Mouse (Mus musculus) gonadal fat pad, adult 2 months (tissue): ENCODE results near the gene Vmn2r4. TPM values are rescaled to one million over a fixed set of nuclear protein-coding genes. Genes with fewer than 3 reads are reported as not detected.
"Not testable (repeated sequence)": the region's sequence is repeated elsewhere in the genome, so short reads cannot be mapped to it uniquely, and the experiment has no call there.

Experiments
- DNase-seq: peaks from one replicate; pipeline ENCODE4 v3.0.0-alpha.2; 2012; ENCODE audit warnings: low read depth
- polyA plus RNA-seq: library from polyadenylated mRNA; depleted of rRNA; stranded (reverse); fragments of >200 nt; gene quantifications from 2 replicates; pipeline ENCODE4 v1.2.3, GENCODE M21; 2012; rRNA removed

Vmn2r4 gene
- polyA plus RNA-seq, result not detected in 2 replicates

GRCm38 (mm10) chr3:64415268-64415667, at the start of gene Vmn2r4:
Gene Vmn2r4, minus strand, starts transcription at chr3:64415368.
- DNase-seq, result not testable (repeated sequence)

GRCm38 (mm10) chr3:64434261-64434660, 19.1 kb upstream of the Vmn2r4 start:
- DNase-seq, result not testable (repeated sequence)

- DNase-seq, result not testable (repeated sequence)
Measured at GRCm38 (mm10) chr3:64428117-64428798, 13.1 kb upstream of the Vmn2r4 start.

GRCm38 (mm10) chr3:64422141-64422540, 7.0 kb upstream of the Vmn2r4 start:
- DNase-seq, result not testable (repeated sequence)

GRCm38 (mm10) chr3:64417477-64417876, 2.3 kb upstream of the Vmn2r4 start:
- not testable (repeated sequence) for DNase-seq

GRCm38 (mm10) chr3:64414253-64414652, 915 bp downstream of the Vmn2r4 start:
- not testable (repeated sequence) for DNase-seq

GRCm38 (mm10) chr3:64359286-64360035, 55.7 kb downstream of the Vmn2r4 start:
- no peak for DNase-seq

Other genes with a start within 250 kb of the Vmn2r4 start
- not detected in 2 replicates for gene Vmn2r3, start 125.7 kb downstream of the Vmn2r4 start, polyA plus RNA-seq
- not detected in 2 replicates for gene Vmn2r5, start 94.5 kb upstream of the Vmn2r4 start, polyA plus RNA-seq
- not detected in 2 replicates for gene Vmn2r6, start 150.5 kb upstream of the Vmn2r4 start, polyA plus RNA-seq